Mouse (Mus musculus): ENCODE data around the gene Ncf1.

DNA sequence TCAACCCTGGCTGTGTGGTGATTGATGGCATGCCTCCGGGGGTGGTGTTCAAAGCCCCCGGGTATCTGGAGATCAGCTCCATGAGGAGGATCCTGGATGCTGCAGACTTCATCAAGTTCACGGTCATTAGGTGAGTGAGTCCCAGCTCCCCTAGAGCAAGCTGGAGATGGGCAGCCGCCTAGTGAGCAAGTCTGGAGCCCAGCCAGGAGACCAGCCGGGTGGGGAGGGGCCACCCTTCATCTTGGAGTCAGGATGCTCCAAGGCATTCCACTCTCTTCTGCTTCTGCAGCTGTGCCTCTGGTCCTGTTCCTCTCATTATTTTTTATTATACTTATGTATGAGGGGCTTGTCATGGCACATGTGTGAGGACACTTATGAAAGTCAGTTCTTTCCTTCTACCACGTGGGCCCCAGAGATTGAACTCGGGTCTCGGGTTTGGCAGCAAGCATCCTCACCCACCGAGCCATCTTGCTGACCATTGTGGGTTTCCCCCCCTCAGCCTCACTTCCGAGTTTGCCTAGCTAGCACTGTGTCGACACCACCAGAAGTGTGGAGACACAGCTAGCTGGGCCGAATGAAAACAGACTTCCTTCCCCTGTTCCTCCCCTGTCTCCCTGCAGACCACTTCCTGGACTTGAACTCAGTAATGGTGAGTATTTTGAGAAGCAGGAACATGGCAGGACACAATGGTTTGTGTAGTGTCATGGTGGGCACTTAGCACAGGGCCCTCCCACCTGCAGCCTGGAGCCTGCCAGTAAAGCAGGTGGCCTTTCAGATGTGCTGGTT is 15.2 kb downstream of the Ncf1 start:
- TF ChIP-seq CTCF (conservative IDR thresholded peaks at IDR 0.05; ENCODE audit: low read length) (no peak), POU5F1 (IDR thresholded peaks at IDR 0.05; ENCODE audit: borderline replicate concordance, low read length) (no peak)
